Mouse (Mus musculus) spleen, adult 2 months (tissue): Measurements from ENCODE around the gene Pigyl.

Experiments
- CTCF ChIP-seq: fragments of 200-500 bp; IDR thresholded peaks from 2 replicates; pipeline ENCODE4 v1.5.1; 2011; ENCODE audit warnings: mild to moderate bottlenecking, inconsistent platforms; ENCODE audit not compliant: insufficient read depth, insufficient read length, insufficient replicate concordance; ENCODE audit errors: extremely low read depth
- POLR2A ChIP-seq: fragments of 200-500 bp; IDR thresholded peaks from 2 replicates; pipeline ENCODE4 v1.6.1; 2011; ENCODE audit warnings: low read depth, low read length, inconsistent platforms

DNA sequence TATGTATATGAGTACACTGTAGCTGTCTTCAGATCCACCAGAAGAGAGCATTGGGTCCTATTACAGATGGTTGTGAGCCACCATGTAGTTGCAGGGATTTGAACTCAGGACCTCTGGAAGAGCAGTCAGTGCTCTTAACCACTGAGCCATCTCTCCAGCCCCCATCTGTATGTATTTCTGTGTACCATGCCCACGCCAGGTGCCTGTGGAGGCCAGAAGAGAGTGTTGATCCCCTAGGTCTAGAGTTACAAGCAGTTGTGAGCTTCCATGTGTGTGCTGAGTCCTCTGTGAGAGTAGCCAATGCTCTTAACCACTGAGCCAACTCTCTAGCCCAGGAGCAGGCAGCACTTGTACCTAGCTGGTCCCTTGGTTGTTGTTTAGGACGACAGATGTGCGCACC is 32.5 kb upstream of the Pigyl start:
- TF ChIP-seq POLR2A, result no peak
- no peak for TF ChIP-seq CTCF
